Comparison of ENCODE assay signal across 17 mouse cellular contexts in the genomic region with DNA sequence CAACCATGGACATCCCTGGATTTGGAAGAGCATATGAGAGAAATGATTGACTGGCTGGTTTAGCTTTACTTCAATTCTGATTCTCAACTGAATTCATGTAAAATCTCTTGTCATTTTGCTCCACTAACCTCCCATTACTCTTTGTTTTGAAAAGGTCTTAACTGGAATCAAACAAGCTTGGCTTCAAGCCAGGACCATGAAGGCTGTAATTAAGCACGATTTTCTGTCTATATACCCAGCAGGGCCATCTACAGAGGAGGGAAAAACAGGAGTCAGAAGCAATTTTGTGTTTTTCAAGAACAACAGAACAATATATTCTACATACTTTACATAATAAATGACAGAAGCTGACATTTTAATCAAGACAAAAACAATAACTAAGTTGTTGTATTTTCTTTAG.
DNase-seq lines count a peak whose midpoint lies in the region; ATAC-seq and TF ChIP-seq lines count a peak whose summit lies in the region.
"Had no signal": no experiment of that assay in that cellular context is flagged by ENCODE, and none has a peak within 500 bp of the region (broad histone marks: within the 10 kb centered on the region; RNA-seq: fewer than 3 reads in every experiment).

No protein-coding gene starts in this region.

- no peak overlapping the region for H3K27ac ChIP-seq in forebrain, embryonic 15.5 days (replicated peaks)
- H3K27ac ChIP-seq in forebrain, embryonic 10.5 days, result no peak overlapping the region
- no peak overlapping the region for H3K27ac ChIP-seq in lung, embryonic 14.5 days (ENCODE audit: low read depth)
- H3K27ac ChIP-seq in lung, postnatal 0 days (ENCODE audit: low read length), result no peak overlapping the region
- H3K27ac ChIP-seq in forebrain, embryonic 16.5 days (ENCODE audit: low read length), result no peak overlapping the region
- H3K27ac ChIP-seq: heart, embryonic 10.5 days; hindbrain, embryonic 12.5 days; intestine, embryonic 15.5 days had no signal

- no peak overlapping the region for H3K4me2 ChIP-seq in forebrain, embryonic 15.5 days (replicated peaks)
- no peak overlapping the region for H3K4me2 ChIP-seq in lung, embryonic 14.5 days
- H3K4me2 ChIP-seq in lung, postnatal 0 days (replicated peaks; ENCODE audit: low read depth, low read length), result no peak overlapping the region
- no peak overlapping the region for H3K4me2 ChIP-seq in forebrain, embryonic 16.5 days (ENCODE audit: low read length)
- H3K4me2 ChIP-seq: hindbrain, embryonic 12.5 days; intestine, embryonic 15.5 days had no signal

- no peak for TF ChIP-seq EP300 in lung, postnatal 0 days (IDR thresholded peaks at IDR 0.05)

- TF ChIP-seq POLR2A in brain, embryonic 14.5 days (IDR thresholded peaks at IDR 0.05; ENCODE audit: borderline replicate concordance, extremely low read depth, insufficient read depth, insufficient read length, poor library complexity, severe bottlenecking), result no peak

- WGBS in forebrain, embryonic 15.5 days, result 8% methylated on average over 1 of the region's 1 CpGs
- 77% methylated on average over 1 of the region's 1 CpGs for WGBS in forebrain, embryonic 10.5 days
- WGBS in lung, embryonic 14.5 days, result 39% methylated on average over 1 of the region's 1 CpGs
- 29% methylated on average over 1 of the region's 1 CpGs for WGBS in lung, postnatal 0 days
- 15% methylated on average over 1 of the region's 1 CpGs for WGBS in forebrain, embryonic 16.5 days

- no peak for TF ChIP-seq CTCF in lung, embryonic 14.5 days (IDR thresholded peaks at IDR 0.05; ENCODE audit: low read depth)
- TF ChIP-seq CTCF in lung, postnatal 0 days (IDR thresholded peaks at IDR 0.05), result no peak
- TF ChIP-seq CTCF in brain, embryonic 14.5 days (IDR thresholded peaks at IDR 0.05; ENCODE audit: borderline replicate concordance, extremely low read depth, insufficient read depth, insufficient read length), result no peak

- no peak overlapping the region for H3K9ac ChIP-seq in forebrain, embryonic 15.5 days (replicated peaks)
- H3K9ac ChIP-seq in lung, embryonic 14.5 days, result no peak overlapping the region
- no peak overlapping the region for H3K9ac ChIP-seq in lung, postnatal 0 days (replicated peaks; ENCODE audit: low read depth)
- no peak overlapping the region for H3K9ac ChIP-seq in forebrain, embryonic 16.5 days (replicated peaks; ENCODE audit: low read depth, low read length)
- H3K9ac ChIP-seq: hindbrain, embryonic 12.5 days; intestine, embryonic 15.5 days had no signal

- H3K4me1 ChIP-seq in forebrain, embryonic 15.5 days, result peaks cover 7% of the 10 kb centered on the region
- H3K4me1 ChIP-seq in forebrain, embryonic 10.5 days, result no peaks in the 10 kb centered on the region
- no peaks in the 10 kb centered on the region for H3K4me1 ChIP-seq in lung, embryonic 14.5 days (ENCODE audit: insufficient read depth)
- no peaks in the 10 kb centered on the region for H3K4me1 ChIP-seq in lung, postnatal 0 days (ENCODE audit: insufficient read depth, low read depth, low read length)
- no peaks in the 10 kb centered on the region; the same call in 1 of the 2 replicates for H3K4me1 ChIP-seq in forebrain, embryonic 16.5 days (replicated peaks; ENCODE audit: control insufficient read depth, insufficient read depth, low read length)
- H3K4me1 ChIP-seq: heart, embryonic 10.5 days; hindbrain, embryonic 12.5 days; intestine, embryonic 15.5 days had no signal

- DNase-seq in forebrain, embryonic 10.5 days (ENCODE audit: extremely low spot score, low spot score), result no peak
- peak; percentile 16 for DNase-seq in lung, embryonic 14.5 days
- DNase-seq in lung, postnatal 0 days (ENCODE audit: low spot score), result no peak
- DNase-seq in brain, embryonic 14.5 days (ENCODE audit: low read depth), result peak; percentile 84
- no peak for DNase-seq in heart, adult 8-10 months (ENCODE audit: low spot score)
- DNase-seq: adrenal gland, adult 2 months; adrenal gland, postnatal 25 days; cerebellum, adult 2 months; gastrocnemius, postnatal 36 days; heart, adult 11 months; heart, postnatal 10 days; heart, postnatal 4 days had no signal

- no peaks in the 10 kb centered on the region for H3K36me3 ChIP-seq in forebrain, embryonic 15.5 days
- no peaks in the 10 kb centered on the region for H3K36me3 ChIP-seq in forebrain, embryonic 10.5 days (replicated peaks)
- H3K36me3 ChIP-seq in lung, embryonic 14.5 days (ENCODE audit: insufficient read depth), result no peaks in the 10 kb centered on the region
- H3K36me3 ChIP-seq in lung, postnatal 0 days (ENCODE audit: insufficient read depth, low read length), result no peaks in the 10 kb centered on the region
- no peaks in the 10 kb centered on the region for H3K36me3 ChIP-seq in forebrain, embryonic 16.5 days (ENCODE audit: control insufficient read depth, insufficient read depth)
- H3K36me3 ChIP-seq: heart, embryonic 10.5 days; hindbrain, embryonic 12.5 days; intestine, embryonic 15.5 days had no signal

- H3K27me3 ChIP-seq in forebrain, embryonic 15.5 days, result no peaks in the 10 kb centered on the region
- no peaks in the 10 kb centered on the region for H3K27me3 ChIP-seq in forebrain, embryonic 10.5 days (ENCODE audit: poor library complexity, severe bottlenecking)
- no peaks in the 10 kb centered on the region for H3K27me3 ChIP-seq in lung, embryonic 14.5 days (ENCODE audit: insufficient read depth, low read length)
- H3K27me3 ChIP-seq in lung, postnatal 0 days (replicated peaks; ENCODE audit: insufficient read depth, low read length), result no peaks in the 10 kb centered on the region
- no peaks in the 10 kb centered on the region for H3K27me3 ChIP-seq in forebrain, embryonic 16.5 days (replicated peaks; ENCODE audit: control insufficient read depth, insufficient read depth, low read length)
- H3K27me3 ChIP-seq: hindbrain, embryonic 12.5 days; intestine, embryonic 15.5 days had no signal

- no peak overlapping the region for H3K4me3 ChIP-seq in forebrain, embryonic 15.5 days
- no peak overlapping the region for H3K4me3 ChIP-seq in forebrain, embryonic 10.5 days
- no peak overlapping the region for H3K4me3 ChIP-seq in lung, embryonic 14.5 days (ENCODE audit: low read depth, low read length)
- H3K4me3 ChIP-seq in lung, postnatal 0 days (ENCODE audit: low read depth, low read length), result no peak overlapping the region
- no peak overlapping the region for H3K4me3 ChIP-seq in forebrain, embryonic 16.5 days (replicated peaks; ENCODE audit: low read length)
- H3K4me3 ChIP-seq: heart, embryonic 10.5 days; hindbrain, embryonic 12.5 days; intestine, embryonic 15.5 days had no signal

- ATAC-seq in forebrain, embryonic 15.5 days (replicated peaks), result peak; percentile 73; the same call in 1 of the 2 replicates
- ATAC-seq in lung, embryonic 14.5 days (ENCODE audit: insufficient read depth), result no peak
- ATAC-seq in lung, postnatal 0 days, result no peak
- peak; percentile 63 for ATAC-seq in forebrain, embryonic 16.5 days
- ATAC-seq: intestine, embryonic 15.5 days had no signal

- no peaks in the 10 kb centered on the region for H3K9me3 ChIP-seq in forebrain, embryonic 15.5 days
- no peaks in the 10 kb centered on the region for H3K9me3 ChIP-seq in forebrain, embryonic 10.5 days
- H3K9me3 ChIP-seq in lung, embryonic 14.5 days (ENCODE audit: low read depth, low read length), result no peaks in the 10 kb centered on the region
- no peaks in the 10 kb centered on the region for H3K9me3 ChIP-seq in lung, postnatal 0 days (ENCODE audit: low read length)
- no peaks in the 10 kb centered on the region for H3K9me3 ChIP-seq in forebrain, embryonic 16.5 days (ENCODE audit: control insufficient read depth, low read length)
- H3K9me3 ChIP-seq: heart, embryonic 10.5 days; hindbrain, embryonic 12.5 days; intestine, embryonic 15.5 days had no signal

Comparison
In these comparisons a context has a peak if more than half of its experiments do, and no peak if none do; other contexts are left out.
1. DNase-seq: peak in lung, embryonic 14.5 days (single experiment) and brain, embryonic 14.5 days (single experiment); none in forebrain, embryonic 10.5 days (single experiment), lung, postnatal 0 days (single experiment) and heart, adult 8-10 months (single experiment).
2. ATAC-seq: peak in forebrain, embryonic 15.5 days (single experiment) and forebrain, embryonic 16.5 days (single experiment); none in lung, embryonic 14.5 days (single experiment) and lung, postnatal 0 days (single experiment).